Comparison of ENCODE assay signal across 9 mouse cellular contexts in the genomic region with DNA sequence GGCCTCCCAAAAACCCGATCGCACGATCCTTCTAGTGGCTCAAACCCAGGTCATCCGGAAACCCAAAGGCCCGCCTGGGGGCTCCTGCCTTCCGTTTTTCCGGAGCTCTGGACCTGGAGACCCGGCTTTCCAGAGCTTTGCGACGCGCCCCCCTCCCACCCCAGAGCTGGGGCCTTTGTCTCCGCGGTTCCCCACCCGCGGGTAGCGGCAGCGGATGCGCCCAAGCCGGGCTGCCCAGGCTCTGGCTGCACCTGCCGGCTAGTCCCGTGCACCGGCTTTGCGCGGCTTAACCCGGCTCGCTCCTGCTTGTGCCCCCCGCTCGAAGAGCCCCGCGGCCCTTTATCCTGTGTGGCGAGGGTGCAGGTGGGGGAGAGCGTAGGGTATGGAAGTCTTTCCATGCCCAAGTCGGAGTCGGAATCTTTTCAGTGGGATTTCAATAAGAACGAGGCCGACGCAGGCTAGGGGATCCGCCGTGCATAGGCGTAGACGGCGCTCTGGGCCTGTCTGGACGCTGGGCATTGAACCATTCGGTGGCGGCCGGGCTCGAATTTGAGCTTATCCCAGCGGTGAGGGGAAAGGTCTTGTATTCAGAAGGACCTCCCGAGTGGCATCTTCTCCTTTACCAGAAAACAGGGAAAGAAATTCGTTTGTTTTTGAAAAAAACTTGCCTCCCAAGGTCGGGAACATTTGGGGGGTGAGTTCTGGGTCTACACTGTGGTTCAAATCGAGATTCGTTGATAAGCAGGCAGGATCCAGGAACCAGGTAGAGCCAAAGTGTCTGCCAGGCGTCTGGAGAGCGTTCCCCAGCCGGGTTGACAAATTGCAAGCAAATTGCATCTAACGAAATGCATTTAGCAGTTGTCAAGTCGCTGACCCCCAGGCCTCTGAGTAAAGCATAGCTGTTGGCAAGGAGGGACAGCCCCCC. TPM values are rescaled to one million over a fixed set of nuclear protein-coding genes. Genes with fewer than 3 reads are reported as not detected.
A peak's percentile ranks its signal among the peaks of the same experiment; 100 is the strongest.
DNase-seq lines count a peak whose midpoint lies in the region; ATAC-seq and TF ChIP-seq lines count a peak whose summit lies in the region.
"Had no signal": no experiment of that assay in that cellular context is flagged by ENCODE, and none has a peak within 500 bp of the region (broad histone marks: within the 10 kb centered on the region; RNA-seq: fewer than 3 reads in every experiment).

No protein-coding gene starts in this region.

- H3K27ac ChIP-seq in forebrain, embryonic 15.5 days (replicated peaks): no peak overlapping the region
- no peak overlapping the region for H3K27ac ChIP-seq in limb, embryonic 11.5 days (replicated peaks; ENCODE audit: low read depth, low read length)

- H3K4me2 ChIP-seq in forebrain, embryonic 15.5 days (replicated peaks): peak overlapping the region; percentile 45
- H3K4me2 ChIP-seq in limb, embryonic 11.5 days (ENCODE audit: low read depth, severe bottlenecking): peak overlapping the region; percentile 58

- peaks cover 57% of the 10 kb centered on the region for H3K4me1 ChIP-seq in E14TG2a.4 (replicated peaks; ENCODE audit: low read depth, low read length)
- H3K4me1 ChIP-seq in forebrain, embryonic 15.5 days: peaks cover 52% of the 10 kb centered on the region
- H3K4me1 ChIP-seq in limb, embryonic 11.5 days (ENCODE audit: control insufficient read depth, insufficient read depth, low read length): peaks cover 40% of the 10 kb centered on the region

- under 1% methylated on average over 58 of the region's 58 CpGs for WGBS in forebrain, embryonic 15.5 days
- under 1% methylated on average over 58 of the region's 58 CpGs for WGBS in limb, embryonic 11.5 days

- no peaks in the 10 kb centered on the region for H3K36me3 ChIP-seq in E14TG2a.4 (ENCODE audit: insufficient read depth, low read length)
- no peaks in the 10 kb centered on the region for H3K36me3 ChIP-seq in forebrain, embryonic 15.5 days
- H3K36me3 ChIP-seq in limb, embryonic 11.5 days (ENCODE audit: control insufficient read depth, insufficient read depth, low read length): no peaks in the 10 kb centered on the region

- ATAC-seq in forebrain, embryonic 15.5 days (replicated peaks): no peak
- no peak for ATAC-seq in limb, embryonic 11.5 days (ENCODE audit: insufficient number of reproducible peaks, low FRiP score, low TSS enrichment, low read depth)
- no peak for ATAC-seq in monocyte, adult 5-6 weeks (replicated peaks; ENCODE audit: insufficient number of reproducible peaks, low FRiP score, low TSS enrichment, poor library complexity, severe bottlenecking)

- no peak for TF ChIP-seq CTCF in E14TG2a.4 (conservative IDR thresholded peaks at IDR 0.05; ENCODE audit: low read length)

- peak overlapping the region; percentile 25; the same call in 1 of the 2 replicates for H3K9ac ChIP-seq in forebrain, embryonic 15.5 days (replicated peaks)
- no peak overlapping the region; the same call in 1 of the 2 replicates for H3K9ac ChIP-seq in limb, embryonic 11.5 days (ENCODE audit: low read length)

- DNase-seq in adrenal gland, adult 2 months: peak; percentile 23
- DNase-seq in adrenal gland, adult 18-20 months (ENCODE audit: low spot score in 2 of 2): no peak
- peak; percentile 77 for DNase-seq in limb, embryonic 11.5 days (ENCODE audit: low spot score)
- DNase-seq in retina, postnatal 1 day: peak; percentile 61
- no peak for DNase-seq in B cell, adult 2 months

- peaks cover 97% of the 10 kb centered on the region for H3K27me3 ChIP-seq in E14TG2a.4 (ENCODE audit: insufficient read depth, low read length)
- peaks cover 97% of the 10 kb centered on the region for H3K27me3 ChIP-seq in forebrain, embryonic 15.5 days
- H3K27me3 ChIP-seq in limb, embryonic 11.5 days (ENCODE audit: control insufficient read depth, insufficient read depth, low read length): peaks cover 99% of the 10 kb centered on the region

- H3K4me3 ChIP-seq in E14TG2a.4 (replicated peaks; ENCODE audit: low read length): peak overlapping the region; percentile 68
- H3K4me3 ChIP-seq in forebrain, embryonic 15.5 days: peak overlapping the region; percentile 28
- peak overlapping the region; percentile 29 for H3K4me3 ChIP-seq in limb, embryonic 11.5 days (ENCODE audit: low read depth, low read length)
- H3K4me3 ChIP-seq: erythroblast, embryonic 14.5 days had no signal

- 0 out of 2 replicates have a peak, but pooled peaks cover 6% of the 10 kb centered on the region for H3K9me3 ChIP-seq in E14TG2a.4 (ENCODE audit: low read length)
- H3K9me3 ChIP-seq in forebrain, embryonic 15.5 days: no peaks in the 10 kb centered on the region
- H3K9me3 ChIP-seq in limb, embryonic 11.5 days (ENCODE audit: control insufficient read depth, low read length): no peaks in the 10 kb centered on the region

RNA-seq across cellular contexts. Expression of a gene that starts 0.6 kb away (rescaled TPM):
- total RNA-seq in adrenal gland, adult 2 months (2021): 10 to 100 TPM; 23.0 to 52.6 TPM
- polyA plus RNA-seq in adrenal gland, adult 2 months (2012; rRNA removed): 167 and 184 TPM in 2 replicates
- 10 to 100 TPM; 23.5 to 28.8 TPM for total RNA-seq in adrenal gland, adult 18-20 months (2021)
- 2.1 and 2.7 TPM in 2 replicates for polyA plus RNA-seq in forebrain, embryonic 15.5 days (2015; fragmentation: Nextera tagmentation; extraction: Ambion mirVana)
- 1.9 and 4.0 TPM in 2 replicates for polyA plus RNA-seq in limb, embryonic 11.5 days (2014; fragmentation: Nextera tagmentation; extraction: Ambion mirVana)
- 15.4 to 30.8 TPM (median 28.8 TPM) in 3 replicates for total RNA-seq in monocyte, adult 5-6 weeks (2017)

RNA-seq across cellular contexts. Expression of a gene that starts 27.8 kb away (rescaled TPM):
- not detected for total RNA-seq in adrenal gland, adult 2 months (2021)
- polyA plus RNA-seq in adrenal gland, adult 2 months (2012; rRNA removed): not detected in 2 replicates
- not detected for total RNA-seq in adrenal gland, adult 18-20 months (2021)
- not detected in 2 replicates for polyA plus RNA-seq in forebrain, embryonic 15.5 days (2015; fragmentation: Nextera tagmentation; extraction: Ambion mirVana)
- not detected in 2 replicates for polyA plus RNA-seq in limb, embryonic 11.5 days (2014; fragmentation: Nextera tagmentation; extraction: Ambion mirVana)
- 1.4 TPM in 1 of 3 replicates, not detected in the others for total RNA-seq in monocyte, adult 5-6 weeks (2017)
- polyA plus RNA-seq: erythroblast, embryonic 14.5 days had no signal

Comparison
In these comparisons a context has a peak if more than half of its experiments do, and no peak if none do; other contexts are left out.
1. DNase-seq: peak in adrenal gland, adult 2 months (single experiment), limb, embryonic 11.5 days (single experiment) and retina, postnatal 1 day (single experiment); none in adrenal gland, adult 18-20 months (0 of 2) and B cell, adult 2 months (0 of 2).
2. Peak in every context shown above with its lines, with median percentiles within 50 percentile points of each other: H3K4me3 ChIP-seq.